Mouse (Mus musculus): ENCODE results near the gene Diaph2. TPM values are rescaled to one million over a fixed set of nuclear protein-coding genes. Genes with fewer than 3 reads are reported as not detected.

Gene Diaph2
- polyA plus RNA-seq, 1 experiment from 2014 or later = 9.1 TPM

DNA sequence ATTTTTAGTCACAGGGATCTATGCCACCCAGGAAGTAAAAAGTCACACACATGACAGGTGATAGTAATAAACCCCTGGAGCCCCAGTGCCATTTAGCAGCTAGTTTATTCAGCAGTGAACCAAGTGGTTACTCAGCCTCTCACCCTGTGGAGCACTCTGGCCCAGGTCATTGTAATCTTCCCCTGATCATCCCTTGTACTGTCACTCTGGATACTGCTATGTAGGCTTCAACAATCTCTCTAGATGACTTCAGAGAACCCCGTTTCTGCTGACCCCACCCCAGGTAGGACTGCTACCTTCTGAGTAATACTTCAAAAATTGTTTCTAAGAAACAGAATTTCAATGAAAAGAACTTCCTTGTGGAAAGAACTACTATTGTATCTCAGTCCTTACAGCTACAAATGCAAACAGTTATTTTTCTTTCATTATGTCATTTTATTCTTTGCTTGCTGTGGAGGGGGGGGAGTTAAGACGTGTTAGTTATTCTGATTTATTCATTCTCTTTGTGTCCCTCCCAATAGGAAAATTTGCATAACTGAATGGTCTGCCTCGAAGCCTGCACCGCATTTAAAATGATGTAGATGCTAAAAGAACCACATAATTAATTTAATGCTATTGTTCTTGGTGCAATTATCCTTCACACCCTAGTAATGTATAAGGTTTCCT, 702.4 kb downstream of the Diaph2 start:
- no peak for ATAC-seq (ENCODE audit: low read depth)
- no peak overlapping the region for H3K4me2 ChIP-seq (ENCODE audit: low read depth, low read length)
- no peaks in the 10 kb centered on the region for H3K9me3 ChIP-seq (ENCODE audit: control insufficient read depth, low read length)
- H3K4me1 ChIP-seq (replicated peaks; ENCODE audit: control insufficient read depth, insufficient read depth, low read length) = no peaks in the 10 kb centered on the region
- no peak overlapping the region for H3K4me3 ChIP-seq (ENCODE audit: low read length)
- H3K36me3 ChIP-seq (ENCODE audit: control insufficient read depth, insufficient read depth, low read length) = no peaks in the 10 kb centered on the region
- 64% methylated on average over 4 of the region's 4 CpGs for WGBS
- no peaks in the 10 kb centered on the region for H3K27me3 ChIP-seq (ENCODE audit: control insufficient read depth, insufficient read depth, low read depth, low read length)
- H3K27ac ChIP-seq (ENCODE audit: low read length) = no peak overlapping the region
- H3K9ac ChIP-seq (ENCODE audit: low read length) = no peak overlapping the region

DNA sequence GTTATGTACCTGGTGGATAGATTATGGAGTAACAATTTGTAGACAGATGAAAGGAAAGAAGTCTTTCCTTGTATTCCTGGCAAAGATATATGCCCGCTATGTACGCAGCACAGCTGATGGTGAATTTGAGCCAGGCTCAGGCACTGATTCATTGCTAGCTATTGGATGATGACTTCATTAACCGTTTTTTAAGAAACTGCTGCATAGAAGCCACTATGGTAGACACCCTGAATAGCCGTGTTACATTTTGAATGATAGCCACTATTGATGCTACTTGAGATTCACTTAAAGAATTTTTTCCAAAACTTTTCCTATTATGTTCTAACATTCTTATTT, 702.9 kb downstream of the Diaph2 start:
- no peaks in the 10 kb centered on the region for H3K9me3 ChIP-seq (ENCODE audit: control insufficient read depth, low read length)
- H3K4me3 ChIP-seq (ENCODE audit: low read length) = no peak overlapping the region
- H3K4me1 ChIP-seq (replicated peaks; ENCODE audit: control insufficient read depth, insufficient read depth, low read length) = no peaks in the 10 kb centered on the region
- H3K27ac ChIP-seq (ENCODE audit: low read length) = no peak overlapping the region
- no peak for ATAC-seq (ENCODE audit: low read depth)
- no peaks in the 10 kb centered on the region for H3K36me3 ChIP-seq (ENCODE audit: control insufficient read depth, insufficient read depth, low read length)
- WGBS = 84% methylated on average over 4 of the region's 4 CpGs
- no peaks in the 10 kb centered on the region for H3K27me3 ChIP-seq (ENCODE audit: control insufficient read depth, insufficient read depth, low read depth, low read length)
- H3K4me2 ChIP-seq (ENCODE audit: low read depth, low read length) = no peak overlapping the region
- no peak overlapping the region for H3K9ac ChIP-seq (ENCODE audit: low read length)

GRCm38 (mm10) chrX:130473133-130473532, 723.6 kb downstream of the Diaph2 start:
- WGBS = 53% methylated on average over 2 of the region's 2 CpGs
- no peak overlapping the region for H3K4me3 ChIP-seq (ENCODE audit: low read length)
- H3K9ac ChIP-seq (ENCODE audit: low read length) = no peak overlapping the region
- H3K27ac ChIP-seq (ENCODE audit: low read length) = no peak overlapping the region
- H3K27me3 ChIP-seq (ENCODE audit: control insufficient read depth, insufficient read depth, low read depth, low read length) = no peaks in the 10 kb centered on the region
- no peak overlapping the region for H3K4me2 ChIP-seq (ENCODE audit: low read depth, low read length)
- no peaks in the 10 kb centered on the region for H3K4me1 ChIP-seq (replicated peaks; ENCODE audit: control insufficient read depth, insufficient read depth, low read length)
- no peaks in the 10 kb centered on the region for H3K9me3 ChIP-seq (ENCODE audit: control insufficient read depth, low read length)
- ATAC-seq (ENCODE audit: low read depth) = no peak
- no peaks in the 10 kb centered on the region for H3K36me3 ChIP-seq (ENCODE audit: control insufficient read depth, insufficient read depth, low read length)

DNA sequence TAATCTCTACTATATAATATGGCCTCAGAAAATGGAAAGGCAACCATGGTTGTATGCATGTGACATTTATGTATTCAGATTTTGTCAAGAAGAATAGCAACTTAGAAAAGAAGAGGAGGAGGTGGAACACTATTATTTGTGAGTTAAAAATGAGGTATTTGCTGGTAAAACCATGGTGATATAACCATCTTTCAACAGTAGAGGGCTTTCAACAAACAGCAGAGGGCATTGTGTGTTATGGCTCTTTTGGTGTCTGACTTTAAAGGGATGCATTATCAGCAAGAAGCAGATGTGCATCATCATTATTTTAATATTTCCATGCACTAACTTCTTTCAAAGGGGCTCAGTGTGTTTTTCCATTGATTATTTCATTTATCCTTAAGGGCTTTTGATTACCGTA, 731.3 kb downstream of the Diaph2 start:
- Histone ChIP-seq H3K36me3 (ENCODE audit: control insufficient read depth, insufficient read depth, low read length) (no peaks in the 10 kb centered on the region), H3K9me3 (ENCODE audit: control insufficient read depth, low read length) (no peaks in the 10 kb centered on the region), H3K4me1 (replicated peaks; ENCODE audit: control insufficient read depth, insufficient read depth, low read length) (no peaks in the 10 kb centered on the region), H3K27me3 (ENCODE audit: control insufficient read depth, insufficient read depth, low read depth, low read length) (no peaks in the 10 kb centered on the region), H3K4me2 (ENCODE audit: low read depth, low read length) (no peak overlapping the region), H3K4me3 (ENCODE audit: low read length) (no peak overlapping the region), H3K27ac (ENCODE audit: low read length) (no peak overlapping the region), H3K9ac (ENCODE audit: low read length) (no peak overlapping the region)
- WGBS = 100% methylated on average over 1 of the region's 1 CpGs
- no peak for ATAC-seq (ENCODE audit: low read depth)

GRCm38 (mm10) chrX:130502680-130503464, 753.3 kb downstream of the Diaph2 start:
- 64% methylated on average over 12 of the region's 12 CpGs for WGBS
- no peak for ATAC-seq (ENCODE audit: low read depth)
- Histone ChIP-seq H3K9ac (ENCODE audit: low read length) (no peak overlapping the region), H3K27me3 (ENCODE audit: control insufficient read depth, insufficient read depth, low read depth, low read length) (no peaks in the 10 kb centered on the region), H3K27ac (ENCODE audit: low read length) (no peak overlapping the region), H3K4me1 (replicated peaks; ENCODE audit: control insufficient read depth, insufficient read depth, low read length) (no peaks in the 10 kb centered on the region), H3K4me2 (ENCODE audit: low read depth, low read length) (no peak overlapping the region), H3K36me3 (ENCODE audit: control insufficient read depth, insufficient read depth, low read length) (no peaks in the 10 kb centered on the region), H3K9me3 (ENCODE audit: control insufficient read depth, low read length) (no peaks in the 10 kb centered on the region), H3K4me3 (ENCODE audit: low read length) (no peak overlapping the region)

- no peaks in the 10 kb centered on the region for H3K4me1 ChIP-seq (replicated peaks; ENCODE audit: control insufficient read depth, insufficient read depth, low read length)
- no peak overlapping the region for H3K27ac ChIP-seq (ENCODE audit: low read length)
- no peaks in the 10 kb centered on the region for H3K9me3 ChIP-seq (ENCODE audit: control insufficient read depth, low read length)
- no peak for ATAC-seq (ENCODE audit: low read depth)
- no peaks in the 10 kb centered on the region for H3K36me3 ChIP-seq (ENCODE audit: control insufficient read depth, insufficient read depth, low read length)
- WGBS = 57% methylated on average over 3 of the region's 3 CpGs
- H3K9ac ChIP-seq (ENCODE audit: low read length) = no peak overlapping the region
- H3K27me3 ChIP-seq (ENCODE audit: control insufficient read depth, insufficient read depth, low read depth, low read length) = no peaks in the 10 kb centered on the region
- H3K4me3 ChIP-seq (ENCODE audit: low read length) = no peak overlapping the region
- H3K4me2 ChIP-seq (ENCODE audit: low read depth, low read length) = no peak overlapping the region
Observed at GRCm38 (mm10) chrX:130503465-130503860, 753.9 kb downstream of the Diaph2 start.

- 33% methylated on average over 5 of the region's 5 CpGs for WGBS
- H3K4me3 ChIP-seq (ENCODE audit: low read length) = no peak overlapping the region
- H3K4me1 ChIP-seq (replicated peaks; ENCODE audit: control insufficient read depth, insufficient read depth, low read length) = no peaks in the 10 kb centered on the region
- no peak overlapping the region for H3K4me2 ChIP-seq (ENCODE audit: low read depth, low read length)
- H3K27ac ChIP-seq (ENCODE audit: low read length) = no peak overlapping the region
- H3K9ac ChIP-seq (ENCODE audit: low read length) = no peak overlapping the region
- H3K9me3 ChIP-seq (ENCODE audit: control insufficient read depth, low read length) = no peaks in the 10 kb centered on the region
- no peaks in the 10 kb centered on the region for H3K36me3 ChIP-seq (ENCODE audit: control insufficient read depth, insufficient read depth, low read length)
- H3K27me3 ChIP-seq (ENCODE audit: control insufficient read depth, insufficient read depth, low read depth, low read length) = no peaks in the 10 kb centered on the region
- ATAC-seq (ENCODE audit: low read depth) = no peak
Observed at GRCm38 (mm10) chrX:130505626-130506025, 756.1 kb downstream of the Diaph2 start.
